Mouse (Mus musculus): Measurements from ENCODE around the gene 2010300C02Rik.

DNA sequence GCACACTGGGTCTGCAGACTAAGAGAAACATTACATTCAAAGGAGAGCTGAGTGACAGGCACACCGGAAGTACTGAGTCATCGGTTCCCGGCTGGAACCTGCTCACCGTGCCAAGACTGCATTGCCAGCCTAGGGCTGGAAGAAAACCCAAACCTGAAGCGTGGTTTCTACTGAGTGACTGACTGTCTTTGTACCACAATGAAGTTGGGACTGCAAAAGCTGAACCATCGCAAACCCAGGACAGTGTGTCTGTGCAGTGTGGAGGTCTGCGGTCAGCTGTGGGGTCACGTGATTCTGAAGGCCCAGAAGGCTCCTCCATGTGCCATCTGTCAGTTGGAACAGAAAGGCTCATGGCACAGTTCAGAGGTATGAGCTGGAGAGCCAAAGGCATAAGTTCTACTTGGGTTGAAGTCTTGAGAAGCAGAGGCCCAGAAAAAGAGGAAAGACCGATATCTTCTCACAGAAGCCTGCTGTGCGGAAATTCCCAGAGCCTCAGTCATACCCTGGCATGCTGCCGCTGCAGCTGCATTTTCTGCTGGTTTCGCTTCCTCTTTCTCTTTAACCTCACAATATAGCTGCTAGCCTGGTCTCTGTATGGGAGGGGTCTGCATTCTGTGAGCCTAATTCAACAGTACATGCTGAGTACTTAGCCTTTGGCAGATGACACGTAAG lies 133.9 kb downstream of the 2010300C02Rik start:
- TF ChIP-seq GATA1 (IDR thresholded peaks at IDR 0.05; ENCODE audit: borderline replicate concordance, low read length), result no peak
- 0 out of 2 replicates have a peak, but pooled peaks have one; percentile 25 for TF ChIP-seq FLI1 (IDR thresholded peaks at IDR 0.05; ENCODE audit: low read length)
